Mouse (Mus musculus) liver, embryonic 14.5 days (tissue): ENCODE results near the gene Gar1.

Experiments used
- CTCF ChIP-seq: IDR thresholded peaks from 2 replicates; pipeline ENCODE4 v1.5.1; 2016; ENCODE audit warnings: antibody characterized with exemption, low read depth, control low read depth
- EP300 ChIP-seq: IDR thresholded peaks from 2 replicates; pipeline ENCODE4 v1.6.1; 2016; ENCODE audit warnings: antibody characterized with exemption, low read depth

DNA sequence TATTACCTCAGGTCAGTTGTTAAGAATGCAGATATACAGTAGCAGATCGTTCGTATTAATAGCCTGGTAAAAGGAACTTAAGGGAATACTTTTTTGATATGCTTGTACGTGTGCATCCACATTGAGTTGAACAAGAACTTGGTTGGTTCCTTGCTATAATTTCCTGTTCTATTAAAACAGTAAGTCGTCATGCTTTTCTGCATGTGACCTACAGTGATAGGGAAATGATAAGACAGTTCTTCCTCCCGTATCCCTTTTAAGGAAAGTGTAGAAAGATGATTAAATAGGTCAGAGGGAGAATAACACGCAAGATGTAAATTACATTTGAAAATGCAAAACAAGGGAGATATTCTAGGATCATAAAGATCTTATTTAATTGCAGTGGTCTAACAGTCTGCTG lies 5.8 kb upstream of the Gar1 start:
- no peak for TF ChIP-seq CTCF
- TF ChIP-seq EP300: no peak
